Mouse (Mus musculus) G1E (cell line): ENCODE results near the gene B230217C12Rik. TPM values are rescaled to one million over a fixed set of nuclear protein-coding genes. Genes with fewer than 3 reads are reported as not detected.

Experiments
- ATAC-seq: 2 replicates; pipeline ENCODE4 v1.8.0; 2016; ENCODE audit warnings: mild to moderate bottlenecking; ENCODE audit not compliant: insufficient number of reproducible peaks, poor library complexity, low FRiP score, severe bottlenecking; ENCODE audit errors: extremely low read depth
- DNase-seq: peaks from one replicate; pipeline ENCODE4 v3.0.0; 2012; ENCODE audit warnings: low spot score
- H3K27me3 ChIP-seq: 2 replicates; pipeline ENCODE4 v1.6.1; 2012; ENCODE audit warnings: mild to moderate bottlenecking, low read length, inconsistent platforms; ENCODE audit not compliant: insufficient read depth
- H3K36me3 ChIP-seq: replicated peaks from 2 replicates; pipeline ENCODE3; 2012; ENCODE audit warnings: mild to moderate bottlenecking, inconsistent platforms
- H3K4me1 ChIP-seq: 2 replicates; pipeline ENCODE4 v1.6.1; 2012; ENCODE audit warnings: low read depth, low read length, inconsistent platforms, mixed read lengths; ENCODE audit not compliant: insufficient read depth
- H3K4me3 ChIP-seq: 2 replicates; pipeline ENCODE4 v1.5.1; 2012; ENCODE audit warnings: low read depth, mild to moderate bottlenecking, inconsistent platforms, low read length, moderate library complexity, mixed read lengths
- H3K9me3 ChIP-seq: replicated peaks from 2 replicates; pipeline ENCODE4 v1.6.1; 2012; ENCODE audit warnings: inconsistent platforms
- CTCF ChIP-seq: IDR thresholded peaks from 2 replicates; pipeline ENCODE4 v1.5.1; 2012; ENCODE audit warnings: low read depth, low read length, inconsistent platforms, mixed read lengths
- GATA1 ChIP-seq: IDR thresholded peaks from 2 replicates; pipeline ENCODE4 v1.6.1; 2012; ENCODE audit warnings: borderline replicate concordance, low read length, inconsistent platforms, mixed read lengths
- GATA2 ChIP-seq: IDR thresholded peaks from 2 replicates; pipeline ENCODE4 v1.6.1; 2012; ENCODE audit warnings: low read depth, low read length, inconsistent platforms, borderline replicate concordance
- POLR2AphosphoS5 ChIP-seq: IDR thresholded peaks from 2 replicates; pipeline ENCODE4 v1.6.1; 2012; ENCODE audit warnings: low read depth, low read length, inconsistent platforms; ENCODE audit not compliant: insufficient replicate concordance
- TAL1 ChIP-seq: conservative IDR thresholded peaks from 2 replicates; pipeline ENCODE4 v1.6.1; 2012; ENCODE audit warnings: low read depth, low read length, inconsistent platforms, mixed read lengths
- polyA plus RNA-seq: library from polyadenylated mRNA; stranded (reverse); fragments of >175 nt; gene quantifications from 2 replicates; pipeline ENCODE4 v1.2.3, GENCODE M21; 2012
- total RNA-seq, 2 experiments: library from RNA; stranded (forward) in 1 of 2; stranded (reverse) in 1 of 2; fragments of 200-1000 nt in 1 of 2; fragments of >200 nt in 1 of 2; fragmentation: Nextera tagmentation in 1 of 2; gene quantifications; 2 replicates each; pipeline ENCODE4 v1.2.3; 2014 to 2017

B230217C12Rik gene
- total and polyA plus RNA-seq, 3 experiments, result 0.16 TPM; not detected in 2

DNA sequence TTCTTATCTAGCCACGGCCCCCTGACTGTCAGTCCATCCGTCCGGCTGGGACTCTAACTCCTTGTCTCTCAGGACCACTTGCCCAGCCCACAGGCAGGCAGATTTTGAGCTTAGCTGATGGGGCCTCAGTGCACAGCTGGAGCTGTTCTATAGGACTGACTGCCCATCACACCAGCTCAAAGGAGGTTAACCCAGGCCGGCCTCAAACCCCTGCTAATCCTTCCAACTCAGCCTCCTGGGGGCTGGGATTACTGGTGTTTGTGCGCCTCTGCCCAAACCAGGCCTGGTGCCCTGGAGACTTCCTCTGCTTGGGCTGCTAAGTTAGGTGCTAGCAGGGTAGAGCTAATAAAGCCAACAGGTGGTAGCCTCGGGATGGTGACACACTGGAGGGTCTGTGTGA is 22.6 kb upstream of the B230217C12Rik start:
- ATAC-seq, result no peak

DNA sequence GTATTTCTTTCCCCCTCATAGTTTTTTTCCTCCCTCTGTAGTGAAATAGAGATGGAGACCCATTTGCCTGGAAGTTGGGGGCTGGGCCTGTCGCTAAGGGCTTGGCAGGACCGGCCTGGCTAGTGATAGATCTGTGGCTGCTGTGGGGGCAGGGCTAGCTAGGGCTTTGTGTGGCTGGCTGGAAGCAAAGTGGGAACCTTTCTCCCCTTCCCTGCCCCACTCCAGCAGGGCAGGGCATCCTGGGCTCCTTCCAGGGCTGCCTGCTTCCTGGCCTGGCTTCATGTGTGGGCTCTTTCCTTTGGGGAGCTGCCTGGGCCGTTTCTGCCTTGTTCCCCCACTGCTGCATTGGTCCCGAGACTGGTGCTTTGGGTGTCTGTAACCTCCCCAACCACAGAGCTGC is 22.0 kb upstream of the B230217C12Rik start:
- peaks cover 87% of the 10 kb centered on the region for H3K36me3 ChIP-seq
- TF ChIP-seq GATA1 (no peak), CTCF (no peak), GATA2 (no peak), TAL1 (no peak), POLR2AphosphoS5 (no peak)
- no peak for ATAC-seq
- H3K9me3 ChIP-seq, result no peaks in the 10 kb centered on the region
- no peak overlapping the region for H3K4me3 ChIP-seq
- H3K27me3 ChIP-seq, result no peaks in the 10 kb centered on the region
- H3K4me1 ChIP-seq, result peaks cover 44% of the 10 kb centered on the region
- no peak for DNase-seq

More for the DNA sequence above, 22.6 kb upstream of the B230217C12Rik start:
- Histone ChIP-seq H3K4me1 (peaks cover 47% of the 10 kb centered on the region), H3K9me3 (no peaks in the 10 kb centered on the region), H3K4me3 (no peak overlapping the region), H3K27me3 (no peaks in the 10 kb centered on the region), H3K36me3 (peaks cover 89% of the 10 kb centered on the region)
- no peak for DNase-seq
- TF ChIP-seq TAL1, result no peak
- TF ChIP-seq CTCF, result no peak
- TF ChIP-seq GATA2, result no peak
- no peak for TF ChIP-seq POLR2AphosphoS5
- TF ChIP-seq GATA1, result no peak

DNA sequence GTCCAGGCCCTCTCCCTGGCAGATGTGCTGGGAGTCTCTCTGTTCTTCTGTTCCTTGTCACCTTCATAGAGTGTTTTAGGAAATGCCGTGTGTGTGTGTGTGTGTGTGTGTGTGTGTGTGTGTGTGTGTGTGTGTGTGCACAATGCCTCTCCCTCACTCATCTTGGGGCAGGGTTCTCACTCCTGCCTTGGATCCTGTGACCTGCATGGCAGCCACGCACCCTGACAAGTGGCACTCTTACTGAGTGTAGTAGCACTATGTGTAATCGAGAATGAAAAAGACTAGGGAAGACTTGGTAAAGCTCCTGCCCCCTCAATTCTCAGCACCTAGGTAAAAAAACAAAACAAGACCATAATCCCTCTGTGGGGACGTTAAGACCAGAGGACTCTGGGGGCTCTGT is 21.5 kb upstream of the B230217C12Rik start:
- Histone ChIP-seq H3K27me3 (no peaks in the 10 kb centered on the region), H3K9me3 (no peaks in the 10 kb centered on the region), H3K4me3 (no peak overlapping the region), H3K4me1 (peaks cover 44% of the 10 kb centered on the region), H3K36me3 (peaks cover 86% of the 10 kb centered on the region)
- TF ChIP-seq GATA2 (no peak), POLR2AphosphoS5 (no peak), CTCF (no peak), TAL1 (no peak), GATA1 (no peak)
- no peak for ATAC-seq
- no peak for DNase-seq

DNA sequence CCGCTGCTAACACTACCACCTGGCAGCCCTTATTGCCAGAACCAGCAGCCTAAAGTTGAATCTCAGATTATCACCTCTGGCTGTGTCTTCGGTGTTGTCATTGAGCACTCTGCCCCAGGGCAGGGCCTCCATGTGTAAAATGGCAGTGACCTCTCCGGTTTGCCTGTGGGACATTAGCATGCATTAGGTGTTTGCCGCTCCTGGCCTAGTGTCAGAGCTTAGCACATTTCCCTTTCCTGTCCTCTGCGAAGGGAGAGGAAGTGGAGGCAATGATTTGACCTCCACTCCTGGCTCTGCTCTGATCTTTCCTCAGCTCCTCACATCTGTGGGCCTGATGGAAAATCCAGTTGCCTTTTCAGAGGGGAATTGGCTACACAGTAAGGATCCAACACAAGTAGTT is 20.7 kb upstream of the B230217C12Rik start:
- H3K4me3 ChIP-seq, result no peak overlapping the region
- H3K4me1 ChIP-seq, result peaks cover 47% of the 10 kb centered on the region
- H3K36me3 ChIP-seq, result peaks cover 86% of the 10 kb centered on the region
- H3K27me3 ChIP-seq, result no peaks in the 10 kb centered on the region
- no peaks in the 10 kb centered on the region for H3K9me3 ChIP-seq
- DNase-seq, result no peak
- ATAC-seq, result no peak
- TF ChIP-seq GATA1, result no peak
- no peak for TF ChIP-seq TAL1
- no peak for TF ChIP-seq CTCF
- TF ChIP-seq POLR2AphosphoS5, result no peak
- no peak for TF ChIP-seq GATA2

DNA sequence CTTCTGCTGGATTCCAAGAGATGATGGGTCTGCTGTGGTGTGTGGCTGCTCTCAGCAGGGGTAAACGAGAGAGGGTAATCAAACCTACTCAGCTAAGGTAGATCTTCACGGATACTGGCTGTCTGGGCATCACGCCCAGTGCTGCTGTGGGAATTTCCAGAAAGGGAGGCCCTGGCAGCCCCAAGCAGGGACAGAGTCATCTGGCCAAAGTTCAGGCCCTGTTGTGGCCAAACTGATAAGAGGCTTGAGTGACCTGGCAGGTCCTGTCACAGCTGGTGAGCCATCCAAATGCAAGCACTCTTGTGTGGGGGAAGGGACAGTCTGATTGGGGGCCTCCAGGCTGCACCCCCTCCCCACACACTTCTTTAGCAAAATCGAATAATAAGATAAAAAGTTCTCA is 19.7 kb upstream of the B230217C12Rik start:
- no peak for TF ChIP-seq GATA1
- TF ChIP-seq TAL1, result no peak
- TF ChIP-seq POLR2AphosphoS5, result no peak
- TF ChIP-seq GATA2, result no peak
- peaks cover 56% of the 10 kb centered on the region for H3K4me1 ChIP-seq
- H3K4me3 ChIP-seq, result no peak overlapping the region
- no peaks in the 10 kb centered on the region for H3K9me3 ChIP-seq
- no peaks in the 10 kb centered on the region for H3K27me3 ChIP-seq
- peaks cover 86% of the 10 kb centered on the region for H3K36me3 ChIP-seq
- DNase-seq (no peak), ATAC-seq (no peak)

DNA sequence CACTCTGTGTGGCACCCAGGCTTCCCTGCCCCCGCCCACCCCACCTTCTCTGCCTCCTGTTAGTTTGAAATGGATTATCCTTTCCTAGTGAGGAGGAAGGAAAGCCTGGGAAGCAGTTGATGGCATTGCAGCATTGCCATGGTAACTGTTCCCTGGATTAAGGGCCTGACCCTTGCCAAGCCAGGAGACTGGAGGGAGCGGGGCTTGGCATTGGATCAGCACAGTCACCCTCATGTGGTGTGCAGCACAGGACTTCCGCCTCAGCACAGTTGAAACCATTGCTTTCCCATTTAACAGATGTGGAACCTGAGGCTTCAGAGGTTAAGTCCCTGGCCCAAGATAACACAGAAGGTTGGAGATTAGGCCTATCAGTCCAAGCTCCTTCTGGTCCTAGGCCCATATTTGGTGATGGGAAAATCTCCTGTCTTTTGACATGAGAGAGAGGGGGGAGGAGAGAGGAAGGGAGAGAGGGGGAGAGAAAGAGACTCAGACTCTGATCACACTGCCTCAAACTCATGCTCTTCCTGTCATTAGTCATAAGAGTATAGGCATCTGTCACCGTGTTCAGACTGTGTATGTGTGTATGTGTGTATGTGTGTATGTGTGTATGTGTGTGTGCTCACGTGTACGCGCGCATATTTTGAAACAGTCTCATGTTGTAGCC is 19.0 kb upstream of the B230217C12Rik start:
- peaks cover 85% of the 10 kb centered on the region for H3K36me3 ChIP-seq
- TF ChIP-seq POLR2AphosphoS5 (no peak), GATA2 (no peak), TAL1 (no peak), CTCF (no peak)
- H3K9me3 ChIP-seq, result no peaks in the 10 kb centered on the region
- H3K4me3 ChIP-seq, result no peak overlapping the region
- H3K4me1 ChIP-seq, result peaks cover 63% of the 10 kb centered on the region
- no peak for ATAC-seq
- DNase-seq, result no peak
- no peaks in the 10 kb centered on the region for H3K27me3 ChIP-seq
